Mouse (Mus musculus): ENCODE results near the gene Iqcf3. TPM values are rescaled to one million over a fixed set of nuclear protein-coding genes. Genes with fewer than 3 reads are reported as not detected.

The Iqcf3 gene
- polyA plus RNA-seq, 1 experiment from 2014 or later, result not detected

- Histone ChIP-seq H3K36me3 (ENCODE audit: control insufficient read depth, insufficient read depth, low read length) (peaks cover 15% of the 10 kb centered on the region), H3K4me3 (ENCODE audit: low read depth, low read length) (peak within 1 kb of the TSS; percentile 43), H3K9me3 (ENCODE audit: control insufficient read depth, low read length) (no peaks in the 10 kb centered on the region), H3K27me3 (ENCODE audit: control insufficient read depth, insufficient read depth, low read length) (peaks cover 2% of the 10 kb centered on the region; the same call in 1 of the 2 replicates), H3K4me1 (ENCODE audit: control insufficient read depth, insufficient read depth, low read length) (peaks cover 23% of the 10 kb centered on the region), H3K4me2 (ENCODE audit: low read depth) (peak within 1 kb of the TSS; percentile 93), H3K9ac (ENCODE audit: low read length) (peak within 1 kb of the TSS; percentile 63), H3K27ac (ENCODE audit: low read depth, low read length) (peak within 1 kb of the TSS; percentile 62)
- WGBS, result 30% methylated on average over 26 of the region's 26 CpGs
- no peak for DNase-seq (ENCODE audit: low spot score)
- ATAC-seq (ENCODE audit: insufficient read depth, low FRiP score, low TSS enrichment), result no peak; the same call in 1 of the 2 replicates
These were observed 95.7 kb downstream of the Iqcf3 start, which contains the start of gene Gpr62 for GRCm38 (mm10) chr9:106465571-106466200. TSS of gene Gpr62 (minus strand) at chr9:106465938.

- peak overlapping the region; percentile 43 for H3K4me3 ChIP-seq (ENCODE audit: low read depth, low read length)
- peaks cover 23% of the 10 kb centered on the region for H3K4me1 ChIP-seq (ENCODE audit: control insufficient read depth, insufficient read depth, low read length)
- H3K9me3 ChIP-seq (ENCODE audit: control insufficient read depth, low read length), result no peaks in the 10 kb centered on the region
- H3K9ac ChIP-seq (ENCODE audit: low read length), result peak overlapping the region; percentile 63
- H3K36me3 ChIP-seq (ENCODE audit: control insufficient read depth, insufficient read depth, low read length), result peaks cover 19% of the 10 kb centered on the region
- WGBS, result 1% methylated on average over 98 of the region's 99 CpGs
- H3K27ac ChIP-seq (ENCODE audit: low read depth, low read length), result peak overlapping the region; percentile 62
- ATAC-seq (ENCODE audit: insufficient read depth, low FRiP score, low TSS enrichment) (peak; percentile 54), DNase-seq (ENCODE audit: low spot score) (peak; percentile 81)
- H3K4me2 ChIP-seq (ENCODE audit: low read depth), result peak overlapping the region; percentile 93
- peaks cover 2% of the 10 kb centered on the region; the same call in 1 of the 2 replicates for H3K27me3 ChIP-seq (ENCODE audit: control insufficient read depth, insufficient read depth, low read length)
These were observed 96.5 kb downstream of the Iqcf3 start for GRCm38 (mm10) chr9:106464751-106465541.

GRCm38 (mm10) chr9:106463122-106464063 lies 98.0 kb downstream of the Iqcf3 start:
- WGBS, result 86% methylated on average over 20 of the region's 21 CpGs
- H3K4me3 ChIP-seq (ENCODE audit: low read depth, low read length), result no peak overlapping the region

DNA sequence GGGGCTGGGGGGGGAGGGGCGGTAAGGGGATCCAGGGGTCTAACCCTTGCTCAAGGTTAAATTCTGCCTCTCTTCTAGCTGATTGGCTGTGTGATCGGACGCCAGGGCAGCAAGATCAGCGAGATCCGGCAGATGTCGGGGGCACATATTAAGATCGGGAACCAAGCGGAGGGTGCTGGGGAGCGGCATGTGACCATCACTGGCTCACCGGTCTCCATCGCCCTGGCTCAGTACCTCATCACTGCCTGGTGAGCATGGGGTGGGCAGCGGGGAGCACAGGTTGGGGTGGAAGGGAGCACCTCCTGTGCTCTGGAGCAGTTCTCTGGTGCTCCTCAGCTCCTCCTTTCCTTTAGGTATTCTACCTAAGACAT lies 99.0 kb downstream of the Iqcf3 start:
- Histone ChIP-seq H3K4me2 (ENCODE audit: low read depth) (no peak overlapping the region), H3K27ac (ENCODE audit: low read depth, low read length) (no peak overlapping the region), H3K4me3 (ENCODE audit: low read depth, low read length) (peak overlapping the region; percentile 2; the same call in 1 of the 2 replicates), H3K9me3 (ENCODE audit: control insufficient read depth, low read length) (no peaks in the 10 kb centered on the region), H3K36me3 (ENCODE audit: control insufficient read depth, insufficient read depth, low read length) (peaks cover 19% of the 10 kb centered on the region), H3K27me3 (ENCODE audit: control insufficient read depth, insufficient read depth, low read length) (peaks cover 2% of the 10 kb centered on the region; the same call in 1 of the 2 replicates), H3K4me1 (ENCODE audit: control insufficient read depth, insufficient read depth, low read length) (peaks cover 37% of the 10 kb centered on the region), H3K9ac (ENCODE audit: low read length) (no peak overlapping the region)
- ATAC-seq (ENCODE audit: insufficient read depth, low FRiP score, low TSS enrichment), result no peak
- WGBS, result 94% methylated on average over 12 of the region's 12 CpGs
- DNase-seq (ENCODE audit: low spot score), result no peak

More at GRCm38 (mm10) chr9:106463122-106464063, 98.0 kb downstream of the Iqcf3 start:
- H3K4me1 ChIP-seq (ENCODE audit: control insufficient read depth, insufficient read depth, low read length), result peaks cover 28% of the 10 kb centered on the region
- DNase-seq (ENCODE audit: low spot score) (no peak), ATAC-seq (ENCODE audit: insufficient read depth, low FRiP score, low TSS enrichment) (no peak)
- no peaks in the 10 kb centered on the region for H3K9me3 ChIP-seq (ENCODE audit: control insufficient read depth, low read length)
- peaks cover 2% of the 10 kb centered on the region; the same call in 1 of the 2 replicates for H3K27me3 ChIP-seq (ENCODE audit: control insufficient read depth, insufficient read depth, low read length)
- H3K4me2 ChIP-seq (ENCODE audit: low read depth), result no peak overlapping the region
- no peak overlapping the region for H3K9ac ChIP-seq (ENCODE audit: low read length)
- peaks cover 19% of the 10 kb centered on the region for H3K36me3 ChIP-seq (ENCODE audit: control insufficient read depth, insufficient read depth, low read length)
- H3K27ac ChIP-seq (ENCODE audit: low read depth, low read length), result no peak overlapping the region

DNA sequence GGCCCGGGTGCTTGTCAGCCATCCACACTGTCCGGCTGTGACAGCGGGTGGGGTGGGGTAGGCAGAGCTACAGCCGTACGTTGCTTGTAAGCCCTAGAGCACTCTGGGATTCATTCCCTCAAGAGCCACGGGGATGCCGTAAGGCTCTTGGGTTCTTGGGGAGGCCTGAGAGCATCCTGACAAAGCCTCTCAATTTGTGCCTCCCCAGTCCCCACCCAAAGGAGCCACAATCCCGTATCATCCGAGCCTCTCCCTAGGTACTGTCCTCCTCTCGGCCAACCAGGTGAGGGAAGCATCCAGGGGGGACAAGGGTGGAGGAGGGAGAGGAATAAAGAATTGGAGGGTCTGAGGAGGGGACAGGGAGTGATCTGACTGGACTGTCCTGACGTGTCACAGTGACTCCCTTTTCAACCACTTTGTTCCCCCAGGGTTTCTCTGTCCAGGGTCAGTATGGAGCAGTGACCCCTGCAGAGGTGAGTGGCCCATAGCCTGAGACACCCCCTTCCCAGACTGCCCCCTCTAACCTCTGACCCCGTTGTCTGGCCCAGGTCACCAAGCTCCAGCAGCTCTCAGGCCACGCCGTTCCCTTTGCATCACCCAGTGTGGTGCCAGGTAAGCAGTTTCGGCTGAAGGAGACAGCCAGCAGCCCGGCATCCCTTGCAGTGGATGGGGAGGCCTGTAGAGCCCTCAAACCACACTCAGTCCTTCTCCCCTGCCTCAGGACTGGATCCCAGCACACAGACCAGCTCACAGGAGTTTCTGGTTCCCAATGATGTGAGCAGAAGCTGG lies 99.6 kb downstream of the Iqcf3 start:
- Histone ChIP-seq H3K36me3 (ENCODE audit: control insufficient read depth, insufficient read depth, low read length) (peaks cover 19% of the 10 kb centered on the region), H3K4me1 (ENCODE audit: control insufficient read depth, insufficient read depth, low read length) (peaks cover 43% of the 10 kb centered on the region), H3K4me3 (ENCODE audit: low read depth, low read length) (no peak overlapping the region; the same call in 1 of the 2 replicates), H3K27ac (ENCODE audit: low read depth, low read length) (no peak overlapping the region), H3K9me3 (ENCODE audit: control insufficient read depth, low read length) (no peaks in the 10 kb centered on the region), H3K27me3 (ENCODE audit: control insufficient read depth, insufficient read depth, low read length) (peaks cover 2% of the 10 kb centered on the region; the same call in 1 of the 2 replicates), H3K9ac (ENCODE audit: low read length) (no peak overlapping the region), H3K4me2 (ENCODE audit: low read depth) (no peak overlapping the region)
- 85% methylated on average over 16 of the region's 16 CpGs for WGBS
- DNase-seq (ENCODE audit: low spot score) (no peak), ATAC-seq (ENCODE audit: insufficient read depth, low FRiP score, low TSS enrichment) (no peak)

- no peak for DNase-seq (ENCODE audit: low spot score)
- no peak for ATAC-seq (ENCODE audit: insufficient read depth, low FRiP score, low TSS enrichment)
- no peak overlapping the region for H3K4me2 ChIP-seq (ENCODE audit: low read depth)
- no peak overlapping the region for H3K9ac ChIP-seq (ENCODE audit: low read length)
- peaks cover 19% of the 10 kb centered on the region for H3K36me3 ChIP-seq (ENCODE audit: control insufficient read depth, insufficient read depth, low read length)
- no peak overlapping the region for H3K4me3 ChIP-seq (ENCODE audit: low read depth, low read length)
- peaks cover 2% of the 10 kb centered on the region; the same call in 1 of the 2 replicates for H3K27me3 ChIP-seq (ENCODE audit: control insufficient read depth, insufficient read depth, low read length)
- 90% methylated on average over 9 of the region's 9 CpGs for WGBS
- H3K9me3 ChIP-seq (ENCODE audit: control insufficient read depth, low read length), result no peaks in the 10 kb centered on the region
- H3K27ac ChIP-seq (ENCODE audit: low read depth, low read length), result no peak overlapping the region
- peaks cover 51% of the 10 kb centered on the region for H3K4me1 ChIP-seq (ENCODE audit: control insufficient read depth, insufficient read depth, low read length)
These were observed 100.4 kb downstream of the Iqcf3 start for GRCm38 (mm10) chr9:106461026-106461415.

GRCm38 (mm10) chr9:106460401-106461025 lies 100.9 kb downstream of the Iqcf3 start:
- ATAC-seq (ENCODE audit: insufficient read depth, low FRiP score, low TSS enrichment) (no peak), DNase-seq (ENCODE audit: low spot score) (no peak)
- Histone ChIP-seq H3K9me3 (ENCODE audit: control insufficient read depth, low read length) (no peaks in the 10 kb centered on the region), H3K4me1 (ENCODE audit: control insufficient read depth, insufficient read depth, low read length) (peaks cover 52% of the 10 kb centered on the region), H3K4me2 (ENCODE audit: low read depth) (no peak overlapping the region), H3K4me3 (ENCODE audit: low read depth, low read length) (no peak overlapping the region), H3K36me3 (ENCODE audit: control insufficient read depth, insufficient read depth, low read length) (peaks cover 19% of the 10 kb centered on the region), H3K27me3 (ENCODE audit: control insufficient read depth, insufficient read depth, low read length) (peaks cover 2% of the 10 kb centered on the region; the same call in 1 of the 2 replicates), H3K27ac (ENCODE audit: low read depth, low read length) (no peak overlapping the region), H3K9ac (ENCODE audit: low read length) (no peak overlapping the region)
- WGBS, result 79% methylated on average over 18 of the region's 18 CpGs

Data from neural tube, embryonic 11.5 days (tissue).